Mouse (Mus musculus) midbrain, embryonic 12.5 days (tissue): ENCODE measurements around the gene Unc45a. TPM values are rescaled to one million over a fixed set of nuclear protein-coding genes. Genes with fewer than 3 reads are reported as not detected.

Experiments
- ATAC-seq: fragments of 200-750 bp; cut with Nextera tagmentation; 2 replicates; pipeline ENCODE4 v1.8.0; 2017; ENCODE audit warnings: low read depth, moderate TSS enrichment, moderate library complexity; ENCODE audit not compliant: low FRiP score
- H3K27ac ChIP-seq: fragments of 300-500 bp; sonication (generic); replicated peaks from 2 replicates; pipeline ENCODE4 v1.5.1; 2016; ENCODE audit warnings: mild to moderate bottlenecking
- H3K27me3 ChIP-seq: fragments of 300-500 bp; sonication (generic); 2 replicates; pipeline ENCODE4 v1.6.1; 2016; ENCODE audit warnings: mild to moderate bottlenecking
- H3K36me3 ChIP-seq: fragments of 300-500 bp; sonication (generic); 2 replicates; pipeline ENCODE4 v1.6.1; 2016
- H3K4me1 ChIP-seq: fragments of 300-500 bp; sonication (generic); 2 replicates; pipeline ENCODE4 v1.6.1; 2016
- H3K4me2 ChIP-seq: fragments of 300-500 bp; sonication (generic); replicated peaks from 2 replicates; pipeline ENCODE4 v1.6.1; 2016; ENCODE audit warnings: mild to moderate bottlenecking, moderate library complexity
- H3K4me3 ChIP-seq: fragments of 300-500 bp; sonication (generic); 2 replicates; pipeline ENCODE4 v1.5.1; 2016; ENCODE audit warnings: mild to moderate bottlenecking
- H3K9ac ChIP-seq: fragments of 300-500 bp; sonication (generic); replicated peaks from 2 replicates; pipeline ENCODE4 v1.6.1; 2016; ENCODE audit warnings: mild to moderate bottlenecking, moderate library complexity
- H3K9me3 ChIP-seq: fragments of 300-500 bp; sonication (generic); 2 replicates; pipeline ENCODE4 v1.6.1; 2016; ENCODE audit warnings: mild to moderate bottlenecking
- WGBS: fragments of 180-500 bp; shearing (Covaris S2); methylation state at CpG from one replicate; pipeline ENCODE4 v1.1.7; 2016; 5-methylcytosine and 5-hydroxymethylcytosine counted together
- polyA plus RNA-seq: library from polyadenylated mRNA; unstranded; fragments of >200 nt; fragmentation: Nextera tagmentation; extraction: Ambion mirVana; gene quantifications from 2 replicates; pipeline ENCODE4 v1.2.1, GENCODE M21; 2016

Gene Unc45a
- 51.4 and 54.9 TPM in 2 replicates for polyA plus RNA-seq

- peaks cover 52% of the 10 kb centered on the region for H3K4me1 ChIP-seq
- ATAC-seq: peak; percentile 42
- WGBS: 2% methylated on average over 11 of the region's 11 CpGs
Observed at GRCm38 (mm10) chr7:80340793-80341192, at the start of gene Unc45a. Unc45a (minus strand) TSS chr7:80341005.

GRCm38 (mm10) chr7:80387633-80388543 lies 47.1 kb upstream of the Unc45a start, which contains the start of gene Fes:
Fes (minus strand) TSS chr7:80387946.
- peak within 1 kb of the TSS; percentile 25 for H3K4me3 ChIP-seq
- H3K4me1 ChIP-seq: peaks cover 25% of the 10 kb centered on the region
- peak within 1 kb of the TSS; percentile 49 for H3K4me2 ChIP-seq
- ATAC-seq: no peak
- WGBS: 10% methylated on average over 33 of the region's 33 CpGs
- peak within 1 kb of the TSS; percentile 51 for H3K9ac ChIP-seq
- H3K36me3 ChIP-seq: peaks cover 27% of the 10 kb centered on the region
- peaks cover 20% of the 10 kb centered on the region for H3K27me3 ChIP-seq
- H3K9me3 ChIP-seq: no peaks in the 10 kb centered on the region
- H3K27ac ChIP-seq: peak within 1 kb of the TSS; percentile 52; the same call in 1 of the 2 replicates

More at GRCm38 (mm10) chr7:80340793-80341192, at the start of gene Unc45a:
- Histone ChIP-seq H3K9me3 (no peaks in the 10 kb centered on the region), H3K27ac (peak within 1 kb of the TSS; percentile 82), H3K36me3 (peaks cover 25% of the 10 kb centered on the region), H3K4me2 (peak within 1 kb of the TSS; percentile 86), H3K4me3 (peak within 1 kb of the TSS; percentile 68), H3K9ac (peak within 1 kb of the TSS; percentile 77), H3K27me3 (no peaks in the 10 kb centered on the region)

- H3K9ac ChIP-seq: peak overlapping the region; percentile 51; the same call in 1 of the 2 replicates
- H3K27me3 ChIP-seq: peaks cover 27% of the 10 kb centered on the region
- peak overlapping the region; percentile 49 for H3K4me2 ChIP-seq
- peak overlapping the region; percentile 52; the same call in 1 of the 2 replicates for H3K27ac ChIP-seq
- 30% methylated on average over 17 of the region's 17 CpGs for WGBS
- H3K9me3 ChIP-seq: no peaks in the 10 kb centered on the region
- peaks cover 20% of the 10 kb centered on the region for H3K36me3 ChIP-seq
- ATAC-seq: no peak
- peak overlapping the region; percentile 25; the same call in 1 of the 2 replicates for H3K4me3 ChIP-seq
- peaks cover 25% of the 10 kb centered on the region for H3K4me1 ChIP-seq
Observed at GRCm38 (mm10) chr7:80387033-80387632, 46.3 kb upstream of the Unc45a start.

- Histone ChIP-seq H3K9ac (no peak overlapping the region), H3K36me3 (peaks cover 12% of the 10 kb centered on the region), H3K4me2 (peak overlapping the region; percentile 49), H3K27ac (no peak overlapping the region), H3K4me1 (peaks cover 25% of the 10 kb centered on the region), H3K4me3 (0 out of 2 replicates have a peak overlapping the region, but pooled peaks have one; percentile 4), H3K9me3 (no peaks in the 10 kb centered on the region), H3K27me3 (peaks cover 30% of the 10 kb centered on the region)
- WGBS: 32% methylated on average over 17 of the region's 18 CpGs
- peak; percentile 76 for ATAC-seq
Observed at GRCm38 (mm10) chr7:80386235-80386930, 45.6 kb upstream of the Unc45a start.

GRCm38 (mm10) chr7:80382919-80383318 lies 42.1 kb upstream of the Unc45a start:
- 64% methylated on average over 11 of the region's 11 CpGs for WGBS
- H3K4me2 ChIP-seq: no peak overlapping the region
- no peak overlapping the region for H3K9ac ChIP-seq
- peaks cover 27% of the 10 kb centered on the region for H3K27me3 ChIP-seq
- H3K4me1 ChIP-seq: peaks cover 16% of the 10 kb centered on the region
- no peaks in the 10 kb centered on the region for H3K9me3 ChIP-seq
- ATAC-seq: no peak
- H3K36me3 ChIP-seq: no peaks in the 10 kb centered on the region
- H3K27ac ChIP-seq: no peak overlapping the region
- no peak overlapping the region for H3K4me3 ChIP-seq

GRCm38 (mm10) chr7:80379531-80379930 lies 38.7 kb upstream of the Unc45a start:
- no peaks in the 10 kb centered on the region for H3K36me3 ChIP-seq
- no peaks in the 10 kb centered on the region for H3K9me3 ChIP-seq
- H3K4me3 ChIP-seq: no peak overlapping the region
- WGBS: 62% methylated on average over 13 of the region's 13 CpGs
- H3K4me2 ChIP-seq: no peak overlapping the region
- H3K27me3 ChIP-seq: peaks cover 12% of the 10 kb centered on the region
- no peak overlapping the region for H3K9ac ChIP-seq
- no peak overlapping the region for H3K27ac ChIP-seq
- ATAC-seq: no peak
- no peaks in the 10 kb centered on the region; the same call in 1 of the 2 replicates for H3K4me1 ChIP-seq

GRCm38 (mm10) chr7:80377471-80377870 lies 36.7 kb upstream of the Unc45a start:
- no peak overlapping the region for H3K4me3 ChIP-seq
- ATAC-seq: no peak
- H3K9ac ChIP-seq: no peak overlapping the region
- no peaks in the 10 kb centered on the region for H3K36me3 ChIP-seq
- H3K27ac ChIP-seq: no peak overlapping the region
- H3K27me3 ChIP-seq: peaks cover 12% of the 10 kb centered on the region
- H3K9me3 ChIP-seq: no peaks in the 10 kb centered on the region
- 37% methylated on average over 6 of the region's 6 CpGs for WGBS
- no peaks in the 10 kb centered on the region; the same call in 1 of the 2 replicates for H3K4me1 ChIP-seq
- no peak overlapping the region for H3K4me2 ChIP-seq

GRCm38 (mm10) chr7:80376192-80376591 lies 35.4 kb upstream of the Unc45a start:
- Histone ChIP-seq H3K4me1 (no peaks in the 10 kb centered on the region; the same call in 1 of the 2 replicates), H3K27me3 (0 out of 2 replicates have a peak, but pooled peaks cover 6% of the 10 kb centered on the region), H3K9ac (no peak overlapping the region), H3K4me2 (no peak overlapping the region), H3K9me3 (no peaks in the 10 kb centered on the region), H3K4me3 (no peak overlapping the region), H3K27ac (no peak overlapping the region), H3K36me3 (no peaks in the 10 kb centered on the region)
- no peak for ATAC-seq
- 56% methylated on average over 10 of the region's 10 CpGs for WGBS

- Histone ChIP-seq H3K9me3 (no peaks in the 10 kb centered on the region), H3K4me2 (no peak overlapping the region), H3K9ac (no peak overlapping the region), H3K4me1 (no peaks in the 10 kb centered on the region; the same call in 1 of the 2 replicates), H3K27ac (no peak overlapping the region), H3K27me3 (0 out of 2 replicates have a peak, but pooled peaks cover 6% of the 10 kb centered on the region), H3K36me3 (no peaks in the 10 kb centered on the region), H3K4me3 (no peak overlapping the region)
- no peak for ATAC-seq
- WGBS: 90% methylated on average over 9 of the region's 9 CpGs
Observed at GRCm38 (mm10) chr7:80375376-80376039, 34.7 kb upstream of the Unc45a start.

GRCm38 (mm10) chr7:80374733-80375132 lies 33.9 kb upstream of the Unc45a start:
- Histone ChIP-seq H3K9me3 (no peaks in the 10 kb centered on the region), H3K4me3 (no peak overlapping the region), H3K4me1 (peaks cover 7% of the 10 kb centered on the region), H3K9ac (no peak overlapping the region), H3K27me3 (0 out of 2 replicates have a peak, but pooled peaks cover 6% of the 10 kb centered on the region), H3K4me2 (no peak overlapping the region), H3K27ac (no peak overlapping the region), H3K36me3 (no peaks in the 10 kb centered on the region)
- 94% methylated on average over 3 of the region's 3 CpGs for WGBS
- no peak for ATAC-seq

GRCm38 (mm10) chr7:80374280-80374679 lies 33.5 kb upstream of the Unc45a start:
- Histone ChIP-seq H3K36me3 (no peaks in the 10 kb centered on the region), H3K4me2 (no peak overlapping the region), H3K9me3 (no peaks in the 10 kb centered on the region), H3K27me3 (0 out of 2 replicates have a peak, but pooled peaks cover 6% of the 10 kb centered on the region), H3K9ac (no peak overlapping the region), H3K4me3 (no peak overlapping the region), H3K27ac (no peak overlapping the region), H3K4me1 (peaks cover 12% of the 10 kb centered on the region)
- whole genome bisulfite sequencing: 67% methylated on average over 3 of the region's 3 CpGs
- no peak for ATAC-seq
